Mouse (Mus musculus) thymus, adult 18-20 months (tissue): ENCODE results near the gene Fam122a.

Source experiments
- DNase-seq, 2 experiments: peaks; one replicate each; pipeline ENCODE4 v3.0.0; 2022; ENCODE audit warnings: mixed read lengths in 2 of 2

Gene Fam122a

DNA sequence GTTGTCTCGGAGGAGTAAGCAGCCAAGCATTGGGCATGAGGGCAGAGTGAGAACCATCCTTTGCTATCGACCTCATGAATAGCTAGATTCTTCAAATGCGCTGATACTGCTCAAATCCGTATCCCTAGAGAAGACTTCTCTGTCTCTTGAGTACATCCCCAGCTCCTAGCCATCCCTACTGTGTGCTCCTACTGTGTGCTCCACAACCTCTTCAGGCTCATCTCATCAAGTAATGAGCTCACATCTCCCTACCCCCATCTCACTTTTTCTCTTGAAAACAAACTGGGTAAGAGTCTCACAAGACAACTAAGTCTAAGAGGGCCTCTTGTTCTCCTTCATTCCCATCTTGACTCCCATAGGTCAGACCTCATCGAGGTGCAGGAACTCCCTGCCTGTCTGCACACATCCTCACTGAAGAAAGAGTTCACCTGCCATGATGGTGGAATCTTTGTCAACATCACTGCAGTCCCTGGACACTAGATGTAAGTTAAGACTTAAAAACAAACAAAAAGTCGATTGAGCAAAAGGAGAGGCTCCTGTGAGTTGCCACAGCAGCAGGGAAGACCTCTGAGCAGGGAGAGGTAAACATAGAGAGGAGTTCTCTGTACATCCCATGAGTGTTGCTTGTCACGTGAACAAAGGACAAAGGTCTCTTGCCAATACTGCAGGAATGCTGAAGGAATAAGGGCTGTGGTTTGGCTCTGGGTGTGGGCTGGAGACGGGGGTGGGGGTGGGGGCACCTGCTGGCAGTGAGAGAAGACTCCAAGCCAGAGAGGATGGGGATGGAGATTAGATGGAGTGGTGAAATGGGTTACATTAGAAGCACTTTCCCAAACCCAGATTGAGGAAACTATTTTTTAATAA lies 9.5 kb upstream of the Fam122a start:
- no peak for DNase-seq

DNA sequence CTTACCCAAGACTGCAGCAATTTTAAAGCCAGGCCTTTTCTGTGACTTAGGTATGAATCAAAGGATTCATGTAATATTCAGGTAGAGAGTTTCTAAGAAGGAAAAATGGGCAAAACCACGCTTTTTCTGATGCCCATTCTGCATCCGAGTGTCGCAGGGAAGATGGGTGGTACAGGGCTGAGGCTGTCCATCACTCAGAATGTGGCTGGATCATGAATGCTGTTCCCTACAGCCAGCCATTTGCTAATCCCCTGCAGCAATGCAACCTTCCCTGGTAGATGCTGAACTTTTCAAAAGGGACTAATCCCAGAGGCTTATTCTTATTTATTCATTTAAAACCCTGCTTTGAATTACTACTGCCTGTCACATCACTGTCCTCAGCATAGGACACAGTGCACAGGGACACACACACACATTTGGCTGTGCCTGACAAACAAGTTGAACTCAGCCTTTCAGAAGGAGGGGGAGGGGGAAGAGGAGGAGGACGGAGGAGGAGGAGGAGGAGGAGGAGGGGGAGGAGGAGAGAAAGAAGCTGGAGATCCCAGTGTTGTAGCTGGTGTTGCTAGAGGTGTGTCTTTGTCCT lies 7.5 kb upstream of the Fam122a start:
- DNase-seq: no peak

DNA sequence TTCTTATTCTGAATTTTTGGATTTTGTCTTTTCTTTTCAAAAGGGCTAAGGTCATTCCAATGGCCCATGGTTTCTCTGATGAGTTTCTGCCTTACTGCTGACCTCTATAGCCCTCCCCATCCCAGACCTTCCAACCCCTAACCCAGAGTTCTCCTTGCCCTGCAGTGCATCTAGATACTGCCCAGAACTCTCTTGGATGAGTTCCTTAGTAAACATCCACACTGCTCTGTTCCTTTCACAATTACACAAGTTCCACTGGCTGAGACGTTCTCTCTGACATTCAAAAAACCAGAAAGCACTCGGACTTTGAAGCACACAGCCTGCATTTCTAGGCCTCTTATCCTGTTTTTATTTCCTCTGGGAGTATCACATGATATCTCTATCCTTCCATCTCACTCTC lies 3.8 kb upstream of the Fam122a start:
- no peak for DNase-seq

DNA sequence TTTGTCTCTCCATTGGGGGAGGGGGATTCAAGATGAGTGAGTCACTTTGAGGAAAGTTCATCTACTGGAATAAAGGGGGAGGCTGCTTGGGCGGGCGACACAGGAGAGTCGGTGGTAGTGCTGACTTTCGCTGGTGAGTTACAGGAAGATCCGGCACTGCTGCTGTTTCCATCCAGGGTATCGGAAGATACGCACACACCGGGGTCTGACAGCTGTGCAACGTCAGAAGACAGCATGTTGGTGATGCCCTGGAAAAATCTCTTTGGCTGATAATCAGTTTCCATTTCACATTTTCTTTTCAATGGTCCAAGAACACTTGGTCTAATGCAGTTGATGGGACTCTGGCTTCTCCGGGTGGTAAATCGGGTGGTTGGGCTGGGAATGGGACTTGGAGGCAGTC lies 695 bp downstream of the Fam122a start:
- DNase-seq: peak; percentile 22 to 55

DNA sequence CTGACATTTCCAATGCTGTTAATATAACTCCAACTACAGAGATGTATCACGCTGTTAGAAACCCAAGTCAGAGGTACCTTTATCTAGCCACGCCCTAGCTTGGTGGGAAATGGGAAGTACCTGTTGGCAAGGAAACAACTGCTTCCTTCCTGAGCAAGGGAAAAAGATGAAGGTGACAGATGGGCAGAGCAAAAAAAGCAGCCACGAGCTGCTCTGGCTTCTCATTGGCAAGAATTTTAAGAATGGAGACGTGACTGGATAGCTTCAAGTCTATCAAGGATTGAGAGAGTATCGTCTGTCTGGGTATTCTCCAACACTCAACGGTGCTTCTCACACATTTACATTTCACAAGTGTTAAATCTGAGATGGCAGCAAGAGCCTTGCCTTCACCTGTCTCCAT lies 1.9 kb downstream of the Fam122a start:
- no peak for DNase-seq

DNA sequence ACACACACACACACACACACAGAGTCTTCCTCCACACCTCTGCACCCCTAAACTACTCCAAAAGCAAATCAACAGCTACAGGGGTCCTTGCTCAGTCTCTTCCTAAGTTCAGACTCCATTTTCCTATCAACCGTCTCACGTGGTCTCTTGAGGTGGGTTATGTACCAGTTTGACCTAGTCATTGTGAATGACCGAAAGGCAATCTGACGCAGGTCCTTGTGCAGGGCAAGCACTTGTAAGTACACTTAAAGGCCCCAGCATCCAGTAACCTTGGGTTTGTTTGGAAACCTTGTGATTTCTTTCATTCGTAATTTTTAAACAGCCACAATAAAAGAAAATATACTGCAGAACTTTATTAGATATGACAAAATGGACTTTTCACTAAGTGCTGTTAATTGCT lies 4.6 kb downstream of the Fam122a start:
- DNase-seq: no peak

DNA sequence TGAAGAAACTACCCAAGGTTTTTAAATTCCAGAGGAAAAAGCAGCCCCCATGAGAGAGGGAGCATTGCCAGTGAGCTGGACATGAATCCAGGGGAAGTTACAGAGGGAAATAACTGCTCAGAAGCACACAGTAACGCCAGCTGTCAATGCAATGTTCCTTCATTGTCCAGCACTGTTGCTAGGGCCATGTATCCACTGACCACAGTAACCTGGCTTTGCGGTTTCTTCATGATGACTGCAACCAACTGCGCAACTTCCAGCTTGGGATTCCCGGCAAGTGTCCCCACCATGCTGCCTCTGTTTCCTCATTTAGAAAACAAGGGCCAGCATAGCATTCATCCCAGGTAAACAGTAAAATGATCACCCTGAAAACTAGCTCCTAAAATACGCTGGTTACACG lies 5.6 kb downstream of the Fam122a start:
- DNase-seq: no peak

DNA sequence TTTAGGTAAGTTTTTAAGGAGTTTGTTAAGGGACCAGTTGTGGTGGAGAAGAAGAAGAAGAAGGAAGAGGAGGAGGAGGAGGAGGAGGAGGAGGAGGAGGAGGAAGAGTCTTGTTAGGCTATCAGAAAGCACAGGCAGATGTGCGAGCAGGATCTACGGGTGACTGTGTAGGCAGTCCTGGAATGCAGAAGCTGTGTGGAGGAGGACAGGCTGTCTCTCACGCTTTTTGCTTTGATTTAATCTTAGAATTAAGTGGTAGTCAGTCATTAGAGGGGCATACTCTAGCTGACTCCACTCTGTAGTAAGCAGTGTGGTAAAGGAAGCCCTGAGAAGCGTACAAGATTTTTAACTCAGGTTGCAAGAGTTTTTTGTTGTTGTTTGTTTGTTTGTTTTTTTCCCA lies 7.9 kb downstream of the Fam122a start:
- DNase-seq: no peak

DNA sequence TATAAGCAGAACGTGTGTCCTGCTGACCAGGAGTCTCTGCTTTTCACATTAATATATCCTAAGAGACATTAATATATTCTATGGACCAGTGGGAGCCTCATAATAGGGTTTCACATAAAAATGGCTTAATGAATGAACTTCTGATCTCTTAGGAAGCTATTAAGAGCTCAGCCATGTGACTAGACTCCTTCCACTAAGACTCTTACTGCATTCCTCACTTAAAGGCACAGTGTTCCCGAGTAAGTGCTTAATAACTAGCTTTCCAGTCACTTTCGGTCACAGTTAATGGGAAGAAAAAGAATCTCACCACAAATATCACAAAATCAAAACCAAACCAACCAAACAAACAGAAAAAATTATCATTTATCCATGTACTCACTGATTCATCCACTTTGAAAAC lies 8.5 kb downstream of the Fam122a start:
- no peak for DNase-seq

DNA sequence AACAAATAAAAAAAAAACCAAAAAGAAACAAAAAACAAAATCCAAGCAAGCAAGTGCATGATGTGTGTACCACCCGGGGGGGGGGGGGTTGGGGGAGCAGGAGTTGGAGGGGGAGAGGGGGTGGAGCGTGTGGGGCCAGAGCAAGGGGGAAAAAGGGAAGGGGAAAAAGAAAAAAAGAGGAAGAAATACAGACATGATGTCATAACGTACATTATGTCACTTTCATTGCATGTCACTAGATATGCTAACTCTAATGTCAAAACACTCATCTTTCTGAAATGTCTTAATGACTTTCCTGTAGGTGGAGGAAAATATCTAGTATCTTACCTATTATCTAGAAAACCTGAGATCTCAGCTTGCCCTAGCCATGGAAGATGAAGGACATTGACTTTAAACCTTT lies 14.1 kb downstream of the Fam122a start:
- DNase-seq: no peak

DNA sequence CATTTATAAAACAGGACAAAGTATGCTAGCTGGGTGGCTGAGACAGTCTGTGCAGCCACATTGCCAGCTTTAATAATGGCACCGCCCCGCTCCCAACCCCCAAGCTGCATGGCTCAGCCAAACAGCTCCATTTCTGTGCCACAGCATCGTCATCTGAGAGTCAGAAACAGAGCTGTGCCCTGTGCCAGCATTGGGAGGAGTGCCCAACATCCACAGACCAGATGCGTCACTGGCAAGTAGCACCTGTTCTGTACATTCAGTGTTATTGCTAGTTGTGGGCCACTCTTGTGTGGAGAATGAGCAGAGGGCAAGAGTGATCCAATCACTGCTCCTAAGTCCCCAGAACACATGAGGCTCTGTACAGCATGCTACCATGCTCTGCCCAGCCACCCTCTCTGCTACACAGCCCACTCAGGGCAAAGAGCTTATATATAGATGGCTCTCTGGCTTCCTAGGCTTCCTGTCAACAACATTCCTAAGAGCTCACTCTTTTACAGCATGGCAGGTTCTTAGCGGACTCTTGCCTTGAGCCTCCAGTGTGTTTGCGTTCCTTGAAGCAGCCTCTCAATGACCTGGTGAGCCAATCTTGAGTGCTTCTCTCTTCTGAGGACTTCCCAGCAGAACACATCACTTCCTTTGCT lies 20.4 kb downstream of the Fam122a start:
- no peak for DNase-seq

DNA sequence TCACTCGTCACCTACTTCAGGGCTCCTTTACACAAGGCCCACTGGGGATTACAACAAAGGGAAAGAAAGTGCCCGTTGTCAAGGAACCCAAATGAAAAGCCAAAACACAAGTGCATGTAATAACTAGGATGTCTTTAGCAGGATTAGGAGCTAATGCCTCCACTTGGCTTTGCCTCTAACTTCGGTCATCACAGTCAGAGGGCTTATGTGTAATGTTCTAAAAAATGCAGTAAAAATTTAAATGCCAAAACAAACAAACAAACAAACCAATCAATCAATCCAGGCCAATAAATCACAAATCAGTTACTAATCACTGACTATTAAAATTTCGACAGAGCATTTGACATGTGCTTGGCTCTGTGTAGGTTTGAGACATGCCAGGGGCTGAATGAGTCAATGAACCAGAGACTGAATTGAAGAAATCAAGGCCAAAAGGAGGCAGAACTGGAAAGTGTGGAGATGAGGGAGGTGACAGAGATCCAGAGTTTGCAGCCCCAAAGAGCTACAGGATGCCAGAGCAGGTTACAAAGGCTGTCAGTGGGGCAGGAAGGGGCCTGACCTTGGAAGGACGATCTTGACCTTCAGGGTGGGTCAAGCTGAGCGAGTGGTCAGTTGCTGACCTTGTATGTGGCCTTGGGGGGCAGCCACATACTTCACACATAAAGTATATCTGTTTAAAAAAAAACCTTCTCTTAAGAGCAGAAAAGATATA lies 21.8 kb downstream of the Fam122a start:
- no peak for DNase-seq

DNA sequence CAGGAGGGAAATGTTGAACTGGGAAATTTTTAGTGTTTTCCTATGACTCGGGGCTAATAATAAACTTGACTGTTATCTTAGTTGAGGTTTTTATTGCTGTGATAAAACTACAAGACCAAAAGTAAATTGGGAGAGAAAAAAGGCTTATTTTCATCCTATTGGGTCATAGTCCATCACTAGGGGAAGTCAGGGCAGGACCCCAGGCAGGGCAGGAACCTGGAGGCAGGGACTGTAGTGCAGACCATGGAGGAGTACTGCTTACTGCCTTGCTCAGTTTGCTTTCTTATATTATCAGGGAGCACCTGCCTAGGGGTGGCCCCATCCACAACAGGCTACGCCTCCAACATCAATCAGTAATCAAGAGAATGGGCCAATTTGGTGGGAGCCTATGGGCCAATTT lies 22.7 kb downstream of the Fam122a start:
- no peak for DNase-seq

DNA sequence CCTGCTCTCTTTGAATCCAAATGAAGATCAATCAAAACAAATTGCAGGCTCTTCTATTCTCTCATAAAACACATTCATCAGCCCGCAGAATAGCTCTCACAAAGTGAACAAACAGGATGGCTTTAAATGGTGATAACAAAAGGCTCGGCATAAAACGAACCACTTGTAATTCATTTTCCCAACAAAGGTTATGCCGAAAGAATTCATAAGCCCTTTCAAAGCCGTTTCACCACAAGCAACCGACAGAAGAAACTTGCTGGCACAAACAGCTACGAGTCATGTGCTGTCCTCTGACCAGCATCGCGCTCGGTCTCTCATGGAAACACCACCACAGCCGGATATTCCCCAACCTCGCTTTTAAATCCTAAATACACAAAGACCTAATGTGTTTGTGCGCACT lies 23.8 kb downstream of the Fam122a start:
- DNase-seq: no peak

DNA sequence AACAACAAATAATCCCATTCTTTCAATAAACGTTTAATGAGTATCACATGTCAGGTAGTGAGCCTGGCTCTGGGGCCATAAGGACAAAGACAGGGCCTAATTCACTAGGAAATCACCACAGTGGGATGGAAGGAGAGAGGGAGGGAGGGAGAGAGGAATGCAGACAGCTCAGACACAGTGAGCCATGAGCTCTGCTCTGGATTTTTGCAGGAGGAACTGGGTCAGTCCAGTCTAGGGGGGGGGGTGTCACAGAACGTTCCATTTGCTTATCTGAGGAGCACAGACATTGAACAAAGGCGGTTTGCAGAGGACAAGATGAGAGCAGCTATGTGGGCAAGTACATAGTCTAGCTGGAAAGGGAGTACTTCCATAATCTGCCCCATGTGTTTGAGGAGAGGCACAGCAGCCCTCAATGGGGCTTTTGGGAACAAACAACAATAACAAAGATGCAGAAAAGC lies 24.7 kb downstream of the Fam122a start:
- no peak for DNase-seq

DNA sequence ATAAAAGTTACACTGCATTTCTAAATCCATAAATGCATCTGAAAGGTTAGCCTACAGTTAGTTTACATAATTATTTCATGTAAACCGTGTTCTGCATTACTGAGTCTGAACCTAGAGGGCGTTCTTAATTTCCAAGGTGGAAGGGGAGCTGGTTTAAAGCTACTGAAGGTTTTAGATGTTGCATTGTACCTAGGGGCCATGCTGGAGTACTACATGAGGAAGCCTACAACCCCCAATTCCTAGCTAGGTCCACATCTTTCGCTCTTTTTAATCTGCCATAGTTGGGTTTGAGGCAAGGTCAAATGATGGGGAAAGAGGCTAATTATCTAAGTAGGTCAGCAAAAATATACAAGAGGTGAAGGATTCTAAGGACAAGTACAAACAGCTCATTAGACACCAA lies 25.5 kb downstream of the Fam122a start:
- no peak for DNase-seq

DNA sequence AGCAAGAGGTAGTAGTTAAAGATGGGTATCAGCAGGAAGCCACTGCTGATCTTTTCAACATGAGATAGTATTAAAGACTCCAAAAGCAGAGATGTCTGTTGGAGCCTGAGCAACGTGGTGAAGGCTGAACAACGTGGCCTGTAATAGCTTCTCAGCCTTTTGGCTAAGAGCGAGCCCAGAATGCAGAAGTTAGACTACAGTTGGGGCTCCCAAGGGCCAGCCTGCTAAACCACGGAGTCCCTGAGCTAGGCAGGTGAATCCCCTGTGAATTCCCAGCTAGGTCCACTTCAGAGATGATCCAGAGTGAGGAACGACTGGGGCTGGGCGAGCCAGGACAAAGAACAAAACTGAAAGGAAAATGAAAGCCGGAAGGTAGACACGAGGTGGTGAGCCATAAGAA lies 26.4 kb downstream of the Fam122a start:
- DNase-seq: no peak

DNA sequence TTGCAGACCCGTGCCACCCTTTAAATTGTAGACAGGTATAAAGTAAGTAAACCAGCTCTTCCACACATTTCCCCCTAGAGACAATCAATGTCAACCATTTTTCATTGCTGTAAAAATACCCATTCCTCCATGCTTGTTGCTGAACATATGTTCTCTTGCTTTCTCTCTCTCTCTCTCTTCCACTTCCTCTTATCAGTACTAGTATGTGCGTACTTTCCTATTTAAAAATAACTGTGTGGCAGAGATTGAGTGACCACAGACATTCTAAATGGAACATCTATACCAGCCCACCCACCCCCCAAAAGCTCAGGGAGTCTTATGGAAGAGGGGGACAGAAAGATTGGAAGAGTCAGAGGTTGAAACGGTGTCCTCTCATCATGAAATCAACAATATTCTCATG lies 32.8 kb downstream of the Fam122a start:
- DNase-seq: no peak

DNA sequence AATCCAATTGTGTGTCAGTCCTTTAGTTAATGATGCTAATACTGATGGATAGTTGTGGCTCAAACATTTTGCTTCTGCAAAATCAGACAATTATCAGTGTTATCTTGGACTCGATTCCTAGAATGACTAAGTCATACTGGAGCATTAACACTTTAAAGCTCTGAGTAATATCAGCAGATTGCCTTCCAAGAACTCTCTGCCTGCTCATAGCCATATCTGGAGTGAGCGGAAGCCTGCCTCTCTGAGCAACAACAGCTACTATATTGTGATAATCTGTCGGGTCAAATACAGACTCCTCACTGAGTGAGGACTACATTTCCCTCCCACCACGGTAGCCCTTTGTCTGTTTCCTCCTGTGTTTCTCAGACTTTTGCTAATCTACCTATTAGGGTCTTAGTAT lies 37.4 kb downstream of the Fam122a start:
- no peak for DNase-seq

DNA sequence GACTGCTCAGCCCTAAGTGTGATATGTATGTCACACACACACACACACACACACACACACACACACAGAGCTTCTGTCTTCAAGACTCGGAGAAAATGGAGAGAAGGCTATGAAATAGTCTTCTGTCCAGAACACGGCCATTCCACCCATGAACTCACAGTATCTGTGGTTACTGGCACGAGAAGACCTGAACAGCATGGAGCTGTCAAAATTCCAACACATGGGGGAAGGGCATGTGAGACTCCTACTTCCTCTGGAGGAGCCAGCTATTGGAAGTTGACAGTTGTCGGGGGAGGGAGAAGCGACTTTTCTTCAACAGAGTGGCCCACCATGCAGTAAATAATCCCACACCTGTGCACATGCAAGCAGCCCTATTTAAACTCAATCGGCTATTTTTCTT lies 42.9 kb downstream of the Fam122a start:
- no peak for DNase-seq

DNA sequence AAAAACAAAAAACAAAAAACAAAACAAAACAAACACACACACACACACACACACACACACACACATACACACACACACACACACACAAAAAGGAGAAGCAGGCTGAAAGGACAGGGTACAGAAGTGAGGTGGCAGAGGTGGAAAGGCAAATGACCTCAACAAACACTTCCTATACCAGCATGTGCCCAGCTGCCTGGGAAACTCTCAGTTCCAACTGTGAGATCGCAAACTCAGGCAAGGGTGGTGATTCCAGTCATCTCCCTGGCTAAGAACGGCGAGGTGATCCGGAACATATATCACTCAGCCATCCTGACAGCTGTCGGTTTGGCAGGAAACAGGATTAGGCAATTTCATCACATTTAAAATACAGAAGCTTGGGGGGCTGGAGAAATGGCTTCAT lies 44.7 kb downstream of the Fam122a start:
- DNase-seq: no peak

DNA sequence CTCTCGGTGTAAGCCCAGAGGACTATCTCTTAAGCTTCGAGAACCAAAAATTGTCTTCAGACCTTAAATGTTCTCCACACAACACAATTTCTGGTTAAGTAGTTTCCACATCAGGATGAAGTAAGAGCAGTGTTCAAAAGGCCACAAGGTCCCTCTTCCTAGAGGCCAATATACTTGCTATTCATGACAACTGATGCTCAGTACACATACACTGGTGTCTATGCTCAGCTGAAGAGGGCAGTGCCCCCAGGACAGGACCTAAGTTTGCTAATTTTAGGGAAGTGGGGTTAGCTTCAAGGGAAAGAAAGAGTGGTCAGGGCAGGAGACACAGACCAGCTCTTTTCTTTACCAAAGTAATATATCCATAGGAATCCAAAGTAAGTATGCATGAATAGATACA lies 45.8 kb downstream of the Fam122a start:
- DNase-seq: no peak

DNA sequence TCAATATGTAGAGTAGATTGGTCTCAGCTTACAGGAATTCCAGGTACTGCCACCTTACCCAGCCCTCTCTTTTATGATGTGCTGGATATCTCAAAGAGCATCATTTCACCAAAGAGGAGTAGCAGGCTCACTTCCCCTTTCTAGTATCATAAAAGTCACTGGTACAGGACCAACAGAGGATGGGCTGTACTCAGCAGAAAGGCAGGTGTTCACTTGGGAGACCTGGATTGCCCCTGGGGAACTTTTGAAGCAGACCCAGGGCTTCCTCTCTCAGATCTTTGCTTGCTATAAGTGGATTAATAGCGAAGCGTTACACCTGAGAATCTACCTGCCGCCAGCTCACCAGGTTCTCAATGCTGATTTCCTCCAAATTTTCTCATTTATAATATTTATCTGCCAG lies 49.1 kb downstream of the Fam122a start:
- no peak for DNase-seq

DNA sequence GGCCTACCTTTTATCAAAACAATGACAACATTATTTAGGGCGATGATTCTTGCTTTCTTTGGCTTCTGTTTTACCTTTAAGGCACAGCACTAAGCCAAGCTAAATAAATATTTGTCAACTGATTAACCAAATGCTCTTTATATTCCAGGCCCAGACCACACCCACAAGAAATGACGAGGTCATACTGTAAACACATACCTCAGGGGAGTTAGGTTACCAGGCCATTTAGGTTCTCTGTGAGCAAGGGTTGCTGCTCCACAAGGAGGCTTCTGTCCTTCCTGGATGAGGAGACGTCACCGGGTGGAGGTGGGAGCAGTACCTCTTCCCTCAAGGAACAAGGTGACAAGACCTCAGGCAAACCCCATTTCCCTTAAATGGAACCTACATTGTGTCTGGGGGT lies 49.9 kb downstream of the Fam122a start:
- DNase-seq: no peak
